Mouse (Mus musculus): ENCODE data around the gene Derl2. TPM values are rescaled to one million over a fixed set of nuclear protein-coding genes. Genes with fewer than 3 reads are reported as not detected.

Gene Derl2
- total and polyA plus RNA-seq, 2 experiments from 2014 or later: 25.1 to 35.0 TPM

- ATAC-seq: no peak
- peaks cover 32% of the 10 kb centered on the region for H3K36me3 ChIP-seq (ENCODE audit: insufficient read depth)
- no peak overlapping the region for H3K9ac ChIP-seq
- H3K4me1 ChIP-seq (ENCODE audit: insufficient read depth): peaks cover 6% of the 10 kb centered on the region
- no peaks in the 10 kb centered on the region for H3K27me3 ChIP-seq (ENCODE audit: insufficient read depth, low read length)
- no peak overlapping the region for H3K4me2 ChIP-seq (ENCODE audit: low read depth)
- WGBS: 73% methylated on average over 3 of the region's 3 CpGs
- peak; percentile 41 for TF ChIP-seq CTCF (IDR thresholded peaks at IDR 0.05; ENCODE audit: low read depth)
- no peak overlapping the region for H3K27ac ChIP-seq (ENCODE audit: low read depth, low read length)
- no peaks in the 10 kb centered on the region for H3K9me3 ChIP-seq (ENCODE audit: low read length)
- DNase-seq: no peak
- no peak overlapping the region for H3K4me3 ChIP-seq (ENCODE audit: low read depth, low read length)
These were observed 9.9 kb upstream of the Derl2 start for GRCm38 (mm10) chr11:71029403-71030118.

GRCm38 (mm10) chr11:71028280-71028679 is 8.6 kb upstream of the Derl2 start:
- Histone ChIP-seq H3K4me1 (ENCODE audit: insufficient read depth) (peaks cover 6% of the 10 kb centered on the region), H3K9ac (no peak overlapping the region), H3K9me3 (ENCODE audit: low read length) (no peaks in the 10 kb centered on the region), H3K36me3 (ENCODE audit: insufficient read depth) (peaks cover 32% of the 10 kb centered on the region), H3K27ac (ENCODE audit: low read depth, low read length) (no peak overlapping the region), H3K4me3 (ENCODE audit: low read depth, low read length) (no peak overlapping the region), H3K27me3 (ENCODE audit: insufficient read depth, low read length) (no peaks in the 10 kb centered on the region), H3K4me2 (ENCODE audit: low read depth) (no peak overlapping the region)
- no peak for TF ChIP-seq CTCF (IDR thresholded peaks at IDR 0.05; ENCODE audit: low read depth)
- DNase-seq: no peak
- no peak for ATAC-seq
- 66% methylated on average over 3 of the region's 3 CpGs for WGBS

- Histone ChIP-seq H3K4me2 (ENCODE audit: low read depth) (peak overlapping the region; percentile 65), H3K9ac (peak overlapping the region; percentile 84), H3K4me1 (ENCODE audit: insufficient read depth) (peaks cover 22% of the 10 kb centered on the region), H3K9me3 (ENCODE audit: low read length) (no peaks in the 10 kb centered on the region), H3K27ac (ENCODE audit: low read depth, low read length) (peak overlapping the region; percentile 91), H3K4me3 (ENCODE audit: low read depth, low read length) (peak overlapping the region; percentile 98), H3K27me3 (ENCODE audit: insufficient read depth, low read length) (no peaks in the 10 kb centered on the region), H3K36me3 (ENCODE audit: insufficient read depth) (peaks cover 4% of the 10 kb centered on the region; the same call in 1 of the 2 replicates)
- no peak for TF ChIP-seq CTCF (IDR thresholded peaks at IDR 0.05; ENCODE audit: low read depth)
- WGBS: 6% methylated on average over 28 of the region's 28 CpGs
- DNase-seq (no peak), ATAC-seq (peak; percentile 4)
These were observed 1.0 kb downstream of the Derl2 start for GRCm38 (mm10) chr11:71018416-71019200.

- H3K4me3 ChIP-seq (ENCODE audit: low read depth, low read length): no peak overlapping the region
- no peak overlapping the region for H3K27ac ChIP-seq (ENCODE audit: low read depth, low read length)
- TF ChIP-seq CTCF (IDR thresholded peaks at IDR 0.05; ENCODE audit: low read depth): no peak
- H3K9me3 ChIP-seq (ENCODE audit: low read length): no peaks in the 10 kb centered on the region
- H3K9ac ChIP-seq: no peak overlapping the region
- H3K27me3 ChIP-seq (ENCODE audit: insufficient read depth, low read length): no peaks in the 10 kb centered on the region
- peaks cover 22% of the 10 kb centered on the region for H3K4me1 ChIP-seq (ENCODE audit: insufficient read depth)
- 85% methylated on average over 1 of the region's 1 CpGs for WGBS
- ATAC-seq (no peak), DNase-seq (no peak)
- peaks cover 11% of the 10 kb centered on the region for H3K36me3 ChIP-seq (ENCODE audit: insufficient read depth)
- H3K4me2 ChIP-seq (ENCODE audit: low read depth): no peak overlapping the region
These were observed 2.6 kb downstream of the Derl2 start for GRCm38 (mm10) chr11:71017051-71017450.

- no peak overlapping the region for H3K9ac ChIP-seq
These were observed 6.9 kb downstream of the Derl2 start for GRCm38 (mm10) chr11:71012743-71013142.

GRCm38 (mm10) chr11:71008321-71008720 is 11.3 kb downstream of the Derl2 start:
- ATAC-seq (no peak), DNase-seq (no peak)
- no peak overlapping the region for H3K4me2 ChIP-seq (ENCODE audit: low read depth)
- no peak for TF ChIP-seq CTCF (IDR thresholded peaks at IDR 0.05; ENCODE audit: low read depth)
- WGBS: 94% methylated on average over 3 of the region's 3 CpGs
- H3K4me1 ChIP-seq (ENCODE audit: insufficient read depth): peaks cover 7% of the 10 kb centered on the region; the same call in 1 of the 2 replicates
- H3K9ac ChIP-seq: no peak overlapping the region
- H3K4me3 ChIP-seq (ENCODE audit: low read depth, low read length): no peak overlapping the region
- H3K9me3 ChIP-seq (ENCODE audit: low read length): no peaks in the 10 kb centered on the region
- H3K27ac ChIP-seq (ENCODE audit: low read depth, low read length): no peak overlapping the region
- no peaks in the 10 kb centered on the region for H3K27me3 ChIP-seq (ENCODE audit: insufficient read depth, low read length)
- H3K36me3 ChIP-seq (ENCODE audit: insufficient read depth): peaks cover 40% of the 10 kb centered on the region

More at GRCm38 (mm10) chr11:71012743-71013142, 6.9 kb downstream of the Derl2 start:
- DNase-seq (no peak), ATAC-seq (no peak)
- Histone ChIP-seq H3K4me2 (ENCODE audit: low read depth) (no peak overlapping the region), H3K36me3 (ENCODE audit: insufficient read depth) (peaks cover 39% of the 10 kb centered on the region), H3K4me3 (ENCODE audit: low read depth, low read length) (no peak overlapping the region), H3K9me3 (ENCODE audit: low read length) (no peaks in the 10 kb centered on the region), H3K4me1 (ENCODE audit: insufficient read depth) (peaks cover 8% of the 10 kb centered on the region), H3K27ac (ENCODE audit: low read depth, low read length) (no peak overlapping the region), H3K27me3 (ENCODE audit: insufficient read depth, low read length) (no peaks in the 10 kb centered on the region)
- WGBS: 91% methylated on average over 7 of the region's 7 CpGs
- TF ChIP-seq CTCF (IDR thresholded peaks at IDR 0.05; ENCODE audit: low read depth): no peak

GRCm38 (mm10) chr11:71007831-71008230 is 11.8 kb downstream of the Derl2 start:
- H3K9me3 ChIP-seq (ENCODE audit: low read length): no peaks in the 10 kb centered on the region
- WGBS: 93% methylated on average over 7 of the region's 7 CpGs

More at GRCm38 (mm10) chr11:71007831-71008230, 11.8 kb downstream of the Derl2 start:
- no peak overlapping the region for H3K9ac ChIP-seq
- DNase-seq (no peak), ATAC-seq (no peak)
- H3K4me2 ChIP-seq (ENCODE audit: low read depth): no peak overlapping the region
- no peak overlapping the region for H3K27ac ChIP-seq (ENCODE audit: low read depth, low read length)
- H3K27me3 ChIP-seq (ENCODE audit: insufficient read depth, low read length): no peaks in the 10 kb centered on the region
- peaks cover 12% of the 10 kb centered on the region for H3K4me1 ChIP-seq (ENCODE audit: insufficient read depth)
- no peak overlapping the region for H3K4me3 ChIP-seq (ENCODE audit: low read depth, low read length)
- peaks cover 40% of the 10 kb centered on the region for H3K36me3 ChIP-seq (ENCODE audit: insufficient read depth)
- TF ChIP-seq CTCF (IDR thresholded peaks at IDR 0.05; ENCODE audit: low read depth): no peak

Data from forebrain, postnatal 0 days (tissue).